Comparison of ENCODE assay signal across 28 mouse cellular contexts in the genomic region with DNA sequence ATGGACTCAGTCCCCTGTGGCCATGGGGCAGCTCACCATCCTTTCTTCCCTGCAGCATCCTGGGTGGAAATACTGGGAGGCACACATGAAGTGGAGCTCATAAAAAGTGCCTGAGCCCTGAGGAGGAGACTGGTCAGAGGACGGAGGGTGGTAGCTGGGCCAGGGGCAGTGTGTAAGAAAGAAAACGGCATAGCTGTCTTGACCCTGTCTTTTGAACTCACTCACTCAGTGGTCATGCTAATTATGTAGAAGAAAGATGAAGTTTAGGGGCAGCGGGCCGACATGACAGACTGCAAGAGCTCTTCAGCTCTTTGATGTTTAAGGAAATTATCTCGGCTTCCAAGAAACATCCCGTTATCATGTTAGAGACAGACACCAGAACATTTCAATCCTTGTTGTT.
DNase-seq lines count a peak whose midpoint lies in the region; ATAC-seq and TF ChIP-seq lines count a peak whose summit lies in the region.
"Had no signal": no experiment of that assay in that cellular context is flagged by ENCODE, and none has a peak within 500 bp of the region (broad histone marks: within the 10 kb centered on the region; RNA-seq: fewer than 3 reads in every experiment).

No protein-coding gene starts in this region.

- H3K27ac ChIP-seq in hindbrain, embryonic 16.5 days (ENCODE audit: low read depth, low read length), result no peak overlapping the region
- no peak overlapping the region for H3K27ac ChIP-seq in hindbrain, embryonic 11.5 days (ENCODE audit: low read depth, low read length)
- peak overlapping the region; percentile 72; the same call in 1 of the 2 replicates for H3K27ac ChIP-seq in lung, postnatal 0 days (ENCODE audit: low read length)
- H3K27ac ChIP-seq in embryonic facial prominence, embryonic 10.5 days (replicated peaks), result peak overlapping the region; percentile 45; the same call in 1 of the 2 replicates
- H3K27ac ChIP-seq: embryonic facial prominence, embryonic 13.5 days; hindbrain, embryonic 15.5 days; liver, embryonic 12.5 days; midbrain, embryonic 12.5 days had no signal

- WGBS in hindbrain, embryonic 16.5 days, result 18% methylated on average over 6 of the region's 6 CpGs
- WGBS in hindbrain, embryonic 11.5 days, result 21% methylated on average over 6 of the region's 6 CpGs
- WGBS in lung, postnatal 0 days, result 33% methylated on average over 6 of the region's 6 CpGs
- WGBS in embryonic facial prominence, embryonic 10.5 days, result 26% methylated on average over 6 of the region's 6 CpGs

- TF ChIP-seq CTCF in lung, postnatal 0 days (IDR thresholded peaks at IDR 0.05), result no peak

- no peaks in the 10 kb centered on the region for H3K4me1 ChIP-seq in hindbrain, embryonic 16.5 days (ENCODE audit: control insufficient read depth, insufficient read depth, low read depth, low read length)
- H3K4me1 ChIP-seq in hindbrain, embryonic 11.5 days (replicated peaks; ENCODE audit: control insufficient read depth, insufficient read depth, low read length), result no peaks in the 10 kb centered on the region
- H3K4me1 ChIP-seq in lung, postnatal 0 days (ENCODE audit: insufficient read depth, low read depth, low read length), result peaks cover 7% of the 10 kb centered on the region; the same call in 1 of the 2 replicates
- peaks cover 56% of the 10 kb centered on the region for H3K4me1 ChIP-seq in embryonic facial prominence, embryonic 10.5 days
- H3K4me1 ChIP-seq: hindbrain, embryonic 15.5 days; liver, embryonic 12.5 days had no signal

- no peaks in the 10 kb centered on the region for H3K36me3 ChIP-seq in hindbrain, embryonic 16.5 days (ENCODE audit: control insufficient read depth, insufficient read depth, low read length)
- H3K36me3 ChIP-seq in hindbrain, embryonic 11.5 days (ENCODE audit: control insufficient read depth, insufficient read depth, low read length), result no peaks in the 10 kb centered on the region
- no peaks in the 10 kb centered on the region for H3K36me3 ChIP-seq in lung, postnatal 0 days (ENCODE audit: insufficient read depth, low read length)
- peaks cover 3% of the 10 kb centered on the region; the same call in 1 of the 2 replicates for H3K36me3 ChIP-seq in embryonic facial prominence, embryonic 10.5 days (replicated peaks)
- H3K36me3 ChIP-seq: hindbrain, embryonic 15.5 days; liver, embryonic 12.5 days; midbrain, embryonic 12.5 days had no signal

- H3K9ac ChIP-seq in hindbrain, embryonic 16.5 days (ENCODE audit: low read depth, low read length), result no peak overlapping the region
- H3K9ac ChIP-seq in hindbrain, embryonic 11.5 days (ENCODE audit: low read depth, low read length), result no peak overlapping the region
- H3K9ac ChIP-seq in lung, postnatal 0 days (replicated peaks; ENCODE audit: low read depth), result no peak overlapping the region
- H3K9ac ChIP-seq: embryonic facial prominence, embryonic 13.5 days; forebrain, postnatal 0 days; heart, embryonic 15.5 days; hindbrain, embryonic 15.5 days; liver, embryonic 12.5 days; liver, postnatal 0 days; midbrain, embryonic 12.5 days had no signal

- H3K4me2 ChIP-seq in hindbrain, embryonic 16.5 days (ENCODE audit: low read length), result no peak overlapping the region
- no peak overlapping the region for H3K4me2 ChIP-seq in hindbrain, embryonic 11.5 days (replicated peaks; ENCODE audit: low read depth, low read length)
- no peak overlapping the region for H3K4me2 ChIP-seq in lung, postnatal 0 days (replicated peaks; ENCODE audit: low read depth, low read length)
- H3K4me2 ChIP-seq: embryonic facial prominence, embryonic 13.5 days; heart, embryonic 15.5 days; hindbrain, embryonic 15.5 days; liver, embryonic 12.5 days; midbrain, embryonic 12.5 days had no signal

- H3K4me3 ChIP-seq in hindbrain, embryonic 16.5 days (ENCODE audit: low read length), result no peak overlapping the region
- no peak overlapping the region for H3K4me3 ChIP-seq in hindbrain, embryonic 11.5 days (ENCODE audit: low read depth, low read length)
- H3K4me3 ChIP-seq in lung, postnatal 0 days (ENCODE audit: low read depth, low read length), result no peak overlapping the region
- no peak overlapping the region for H3K4me3 ChIP-seq in embryonic facial prominence, embryonic 10.5 days
- H3K4me3 ChIP-seq: embryonic facial prominence, embryonic 13.5 days; heart, embryonic 15.5 days; hindbrain, embryonic 15.5 days; liver, embryonic 12.5 days; midbrain, embryonic 12.5 days had no signal

- no peaks in the 10 kb centered on the region for H3K27me3 ChIP-seq in hindbrain, embryonic 16.5 days (replicated peaks; ENCODE audit: control insufficient read depth, insufficient read depth, low read length)
- no peaks in the 10 kb centered on the region for H3K27me3 ChIP-seq in hindbrain, embryonic 11.5 days (ENCODE audit: control insufficient read depth, insufficient read depth, low read length)
- no peaks in the 10 kb centered on the region for H3K27me3 ChIP-seq in lung, postnatal 0 days (replicated peaks; ENCODE audit: insufficient read depth, low read length)
- no peaks in the 10 kb centered on the region for H3K27me3 ChIP-seq in embryonic facial prominence, embryonic 10.5 days (replicated peaks; ENCODE audit: low read depth, poor library complexity, severe bottlenecking)
- H3K27me3 ChIP-seq: CH12.LX; embryonic facial prominence, embryonic 13.5 days; heart, embryonic 15.5 days; hindbrain, embryonic 15.5 days; liver, embryonic 12.5 days; midbrain, embryonic 12.5 days had no signal

- no peaks in the 10 kb centered on the region for H3K9me3 ChIP-seq in hindbrain, embryonic 16.5 days (ENCODE audit: control insufficient read depth, low read length)
- no peaks in the 10 kb centered on the region for H3K9me3 ChIP-seq in hindbrain, embryonic 11.5 days (ENCODE audit: control insufficient read depth, low read length)
- no peaks in the 10 kb centered on the region for H3K9me3 ChIP-seq in lung, postnatal 0 days (ENCODE audit: low read length)
- H3K9me3 ChIP-seq in embryonic facial prominence, embryonic 10.5 days, result no peaks in the 10 kb centered on the region
- H3K9me3 ChIP-seq: embryonic facial prominence, embryonic 13.5 days; heart, embryonic 15.5 days; hindbrain, embryonic 15.5 days; liver, embryonic 12.5 days; midbrain, embryonic 12.5 days had no signal

- TF ChIP-seq EP300 in lung, postnatal 0 days (IDR thresholded peaks at IDR 0.05), result no peak

- peak; percentile 73 for DNase-seq in embryo, embryonic 10 days (ENCODE audit: low spot score)
- no peak for DNase-seq in embryo, embryonic 11 days
- no peak for DNase-seq in hindbrain, embryonic 11.5 days (ENCODE audit: low spot score)
- DNase-seq in lung, postnatal 0 days (ENCODE audit: low spot score), result peak; percentile 62
- DNase-seq in lung, adult 18-20 months, result no peak
- DNase-seq in embryonic facial prominence, embryonic 10.5 days (ENCODE audit: low spot score), result no peak
- DNase-seq in ovary, postnatal 36 days (ENCODE audit: low spot score), result no peak
- DNase-seq: adrenal gland, adult 2 months; adrenal gland, postnatal 36 days; cerebellum, adult 18-20 months; cerebellum, postnatal 10 days; forebrain, postnatal 0 days; heart, postnatal 36 days; kidney, adult 2 months; layer of hippocampus, postnatal 36 days; left cerebral cortex, postnatal 4 days; liver, postnatal 0 days; right cerebral cortex, adult 18-20 months; spleen, adult 18-20 months; thymus, postnatal 14 days had no signal

- ATAC-seq in hindbrain, embryonic 16.5 days, result 0 out of 2 replicates have a peak, but pooled peaks have one; percentile 27
- ATAC-seq in hindbrain, embryonic 11.5 days (ENCODE audit: low FRiP score), result no peak
- peak; percentile 25; the same call in 1 of the 2 replicates for ATAC-seq in lung, postnatal 0 days
- ATAC-seq: activated CD4-positive, CD25-positive, alpha-beta regulatory T cell, adult 4 months; forebrain, postnatal 0 days; liver, embryonic 12.5 days; liver, postnatal 0 days had no signal

Comparison
In these comparisons a context has a peak if more than half of its experiments do, and no peak if none do; other contexts are left out.
1. DNase-seq: peak in embryo, embryonic 10 days (single experiment) and lung, postnatal 0 days (single experiment); none in embryo, embryonic 11 days (single experiment), hindbrain, embryonic 11.5 days (single experiment), lung, adult 18-20 months (0 of 2), embryonic facial prominence, embryonic 10.5 days (single experiment) and ovary, postnatal 36 days (single experiment).
2. H3K27ac ChIP-seq: peak in lung, postnatal 0 days (single experiment) and embryonic facial prominence, embryonic 10.5 days (single experiment); none in hindbrain, embryonic 16.5 days (single experiment) and hindbrain, embryonic 11.5 days (single experiment).